Mouse (Mus musculus) ES-Bruce4 (cell line): ENCODE data around the gene Ctdspl.

ENCODE experiments used
- CTCF ChIP-seq: IDR thresholded peaks from one replicate; pipeline ENCODE4 v1.8.1; 2011; ENCODE audit warnings: low read depth, low read length
- EP300 ChIP-seq: IDR thresholded peaks from 2 replicates; pipeline ENCODE4 v1.6.1; 2011; ENCODE audit warnings: low read depth, low read length; ENCODE audit not compliant: insufficient read depth
- POLR2A ChIP-seq: IDR thresholded peaks from one replicate; pipeline ENCODE4 v1.8.1; 2011; ENCODE audit warnings: low read length; ENCODE audit not compliant: insufficient read depth

GRCm38 (mm10) chr9:119040101-119040775 is 114.0 kb downstream of the Ctdspl start:
- no peak for TF ChIP-seq CTCF
- TF ChIP-seq POLR2A: no peak
- no peak for TF ChIP-seq EP300
